Mouse (Mus musculus) myocyte (in vitro differentiated cells): ENCODE measurements at regions not wholly inside any gene's neighbourhood (a gene's known extent, or its start where the extent isn't known, plus 50 kb on each side); places are given as distances from the start of the nearest gene placed in this dataset.

Source experiments
- H3K27me3 ChIP-seq: one replicate; pipeline ENCODE4 v1.6.1; 2011; ENCODE audit not compliant: control insufficient read depth, insufficient read depth, insufficient read length
- H3K36me3 ChIP-seq: one replicate; pipeline ENCODE4 v1.6.1; 2011; ENCODE audit not compliant: control insufficient read depth, insufficient read depth
- H3K4me2 ChIP-seq: one replicate; pipeline ENCODE4 v1.6.1; 2011; ENCODE audit warnings: low read depth, control low read depth
- H3K4me3 ChIP-seq: one replicate; pipeline ENCODE4 v1.5.1; 2011; ENCODE audit warnings: mild to moderate bottlenecking, control low read depth, moderate library complexity
- H3K79me2 ChIP-seq: one replicate; pipeline ENCODE4 v1.6.1; 2011; ENCODE audit not compliant: control insufficient read depth, insufficient read depth
- H3ac ChIP-seq: one replicate; pipeline ENCODE4 v1.6.1; 2011; ENCODE audit not compliant: control insufficient read depth, insufficient read length
- CEBPB ChIP-seq: IDR thresholded peaks from 2 replicates; pipeline ENCODE4 v1.6.1; 2011; ENCODE audit warnings: mild to moderate bottlenecking, moderate library complexity; ENCODE audit not compliant: poor library complexity, insufficient read depth, severe bottlenecking
- E2F4 ChIP-seq: IDR thresholded peaks from one replicate; pipeline ENCODE4 v1.6.1; 2011; ENCODE audit warnings: mild to moderate bottlenecking, control low read depth, moderate library complexity; ENCODE audit not compliant: insufficient read depth
- MAX ChIP-seq: IDR thresholded peaks from one replicate; pipeline ENCODE4 v1.6.1; 2011; ENCODE audit warnings: low read depth, mild to moderate bottlenecking, control low read depth
- MYOD1 ChIP-seq, 3 experiments: IDR thresholded peaks; one replicate each; pipeline ENCODE4 v1.6.1; 2011; ENCODE audit warnings: control low read depth in 2 of 3, low read depth in 2 of 3, mild to moderate bottlenecking in 2 of 3, moderate library complexity in 1 of 3; ENCODE audit not compliant: insufficient read length in 2 of 3, control insufficient read depth in 1 of 3
- MYOG ChIP-seq, 3 experiments: IDR thresholded peaks; one replicate each; pipeline ENCODE4 v1.6.1; 2011; ENCODE audit warnings: control low read depth in 2 of 3, low read depth in 2 of 3, mild to moderate bottlenecking in 2 of 3; ENCODE audit not compliant: insufficient read length in 2 of 3, control insufficient read depth in 1 of 3, insufficient read depth in 1 of 3
- POLR2A ChIP-seq: IDR thresholded peaks from one replicate; pipeline ENCODE4 v1.6.1; 2011; ENCODE audit warnings: low read depth, mild to moderate bottlenecking, control low read depth, moderate library complexity; ENCODE audit not compliant: insufficient read length
- POLR2AphosphoS2 ChIP-seq: IDR thresholded peaks from one replicate; pipeline ENCODE4 v1.6.1; 2011; ENCODE audit warnings: low read depth, control low read depth; ENCODE audit not compliant: insufficient read length
- REST ChIP-seq: IDR thresholded peaks from one replicate; pipeline ENCODE4 v1.6.1; 2011; ENCODE audit warnings: mild to moderate bottlenecking, control low read depth, moderate library complexity; ENCODE audit not compliant: insufficient read depth, insufficient read length
- SRF ChIP-seq: IDR thresholded peaks from one replicate; pipeline ENCODE4 v1.6.1; 2011; ENCODE audit warnings: low read depth; ENCODE audit not compliant: control insufficient read depth, insufficient read length
- TCF12 ChIP-seq: IDR thresholded peaks from one replicate; pipeline ENCODE4 v1.6.1; 2011; ENCODE audit warnings: mild to moderate bottlenecking, control low read depth; ENCODE audit not compliant: poor library complexity, insufficient read depth, severe bottlenecking
- TCF3 ChIP-seq: IDR thresholded peaks from one replicate; pipeline ENCODE4 v1.6.1; 2011; ENCODE audit warnings: low read depth, control low read depth; ENCODE audit not compliant: insufficient read length
- USF1 ChIP-seq: IDR thresholded peaks from one replicate; pipeline ENCODE4 v1.6.1; 2011; ENCODE audit warnings: low read depth, mild to moderate bottlenecking, control low read depth, moderate library complexity

GRCm38 (mm10) chr2:147980408-147980807 lies 66.4 kb downstream of the Foxa2 start:
- H3K79me2 ChIP-seq, result no peaks in the 10 kb centered on the region
- H3K36me3 ChIP-seq, result no peaks in the 10 kb centered on the region
- no peak overlapping the region for H3ac ChIP-seq
- no peak overlapping the region for H3K4me2 ChIP-seq
- H3K27me3 ChIP-seq, result no peaks in the 10 kb centered on the region
- H3K4me3 ChIP-seq, result no peak overlapping the region
- TF ChIP-seq POLR2AphosphoS2, result no peak
- TF ChIP-seq REST, result no peak
- TF ChIP-seq TCF3, result no peak
- TF ChIP-seq TCF12, result no peak
- TF ChIP-seq E2F4, result no peak
- no peak for TF ChIP-seq CEBPB
- no peak for TF ChIP-seq SRF
- TF ChIP-seq USF1, result no peak
- TF ChIP-seq MAX, result no peak
- no peak for TF ChIP-seq MYOD1 (IDR thresholded peaks at IDR 0.05; ENCODE audit: control insufficient read depth in 1 of 3, insufficient read length in 2 of 3, low read depth in 2 of 3)
- no peak for TF ChIP-seq POLR2A
- TF ChIP-seq MYOG (IDR thresholded peaks at IDR 0.05; ENCODE audit: control insufficient read depth in 1 of 3, insufficient read depth in 1 of 3, insufficient read length in 2 of 3, low read depth in 2 of 3), result no peak

- no peaks in the 10 kb centered on the region for H3K27me3 ChIP-seq
- H3K79me2 ChIP-seq, result no peaks in the 10 kb centered on the region
- no peak overlapping the region for H3ac ChIP-seq
- TF ChIP-seq POLR2A, result no peak
- no peak for TF ChIP-seq TCF3
- TF ChIP-seq REST, result no peak
- no peak overlapping the region for H3K4me2 ChIP-seq
- no peaks in the 10 kb centered on the region for H3K36me3 ChIP-seq
- no peak overlapping the region for H3K4me3 ChIP-seq
Measured at GRCm38 (mm10) chr2:147979660-147980364, 67.0 kb downstream of the Foxa2 start.

- TF ChIP-seq USF1 (no peak), MYOD1 (IDR thresholded peaks at IDR 0.05; ENCODE audit: control insufficient read depth in 1 of 3, insufficient read length in 2 of 3, low read depth in 2 of 3) (no peak), MAX (no peak), POLR2AphosphoS2 (no peak), MYOG (IDR thresholded peaks at IDR 0.05; ENCODE audit: control insufficient read depth in 1 of 3, insufficient read depth in 1 of 3, insufficient read length in 2 of 3, low read depth in 2 of 3) (no peak), E2F4 (no peak), TCF3 (no peak)
- Histone ChIP-seq H3K36me3 (no peaks in the 10 kb centered on the region), H3ac (no peak overlapping the region), H3K4me2 (no peak overlapping the region), H3K4me3 (no peak overlapping the region), H3K27me3 (no peaks in the 10 kb centered on the region), H3K79me2 (no peaks in the 10 kb centered on the region)
Measured at GRCm38 (mm10) chr2:147979001-147979400, 67.8 kb downstream of the Foxa2 start.

- TF ChIP-seq MYOD1 (IDR thresholded peaks at IDR 0.05; ENCODE audit: control insufficient read depth in 1 of 3, insufficient read length in 2 of 3, low read depth in 2 of 3) (peak in 1 of 3 experiments; percentile 67), REST (no peak), USF1 (no peak), TCF3 (no peak), E2F4 (no peak), SRF (no peak), MYOG (IDR thresholded peaks at IDR 0.05; ENCODE audit: control insufficient read depth in 1 of 3, insufficient read depth in 1 of 3, insufficient read length in 2 of 3, low read depth in 2 of 3) (peak in 2 of 3 experiments; percentile 12 to 61), POLR2A (no peak), MAX (no peak), TCF12 (no peak)
- H3K4me3 ChIP-seq, result no peak overlapping the region
- H3K79me2 ChIP-seq, result no peaks in the 10 kb centered on the region
- no peaks in the 10 kb centered on the region for H3K36me3 ChIP-seq
- H3ac ChIP-seq, result no peak overlapping the region
- H3K27me3 ChIP-seq, result no peaks in the 10 kb centered on the region
- no peak overlapping the region for H3K4me2 ChIP-seq
Measured at GRCm38 (mm10) chr2:147974776-147975175, 72.0 kb downstream of the Foxa2 start.

GRCm38 (mm10) chr2:147968671-147969070 lies 78.1 kb downstream of the Foxa2 start:
- no peak overlapping the region for H3ac ChIP-seq
- no peaks in the 10 kb centered on the region for H3K36me3 ChIP-seq
- no peaks in the 10 kb centered on the region for H3K79me2 ChIP-seq
- no peak overlapping the region for H3K4me2 ChIP-seq
- TF ChIP-seq E2F4, result no peak
- TF ChIP-seq MAX, result no peak
- no peak for TF ChIP-seq USF1
- TF ChIP-seq SRF, result no peak
- no peak for TF ChIP-seq CEBPB
- no peak for TF ChIP-seq MYOD1 (IDR thresholded peaks at IDR 0.05; ENCODE audit: control insufficient read depth in 1 of 3, insufficient read length in 2 of 3, low read depth in 2 of 3)
- TF ChIP-seq POLR2AphosphoS2, result no peak
- TF ChIP-seq MYOG (IDR thresholded peaks at IDR 0.05; ENCODE audit: control insufficient read depth in 1 of 3, insufficient read depth in 1 of 3, insufficient read length in 2 of 3, low read depth in 2 of 3), result no peak
- no peak for TF ChIP-seq TCF12
- TF ChIP-seq POLR2A, result no peak
- TF ChIP-seq TCF3, result no peak
- TF ChIP-seq REST, result no peak
- no peaks in the 10 kb centered on the region for H3K27me3 ChIP-seq
- H3K4me3 ChIP-seq, result no peak overlapping the region
